Mouse (Mus musculus): Measurements from ENCODE around the gene Ccdc74a.

DNA sequence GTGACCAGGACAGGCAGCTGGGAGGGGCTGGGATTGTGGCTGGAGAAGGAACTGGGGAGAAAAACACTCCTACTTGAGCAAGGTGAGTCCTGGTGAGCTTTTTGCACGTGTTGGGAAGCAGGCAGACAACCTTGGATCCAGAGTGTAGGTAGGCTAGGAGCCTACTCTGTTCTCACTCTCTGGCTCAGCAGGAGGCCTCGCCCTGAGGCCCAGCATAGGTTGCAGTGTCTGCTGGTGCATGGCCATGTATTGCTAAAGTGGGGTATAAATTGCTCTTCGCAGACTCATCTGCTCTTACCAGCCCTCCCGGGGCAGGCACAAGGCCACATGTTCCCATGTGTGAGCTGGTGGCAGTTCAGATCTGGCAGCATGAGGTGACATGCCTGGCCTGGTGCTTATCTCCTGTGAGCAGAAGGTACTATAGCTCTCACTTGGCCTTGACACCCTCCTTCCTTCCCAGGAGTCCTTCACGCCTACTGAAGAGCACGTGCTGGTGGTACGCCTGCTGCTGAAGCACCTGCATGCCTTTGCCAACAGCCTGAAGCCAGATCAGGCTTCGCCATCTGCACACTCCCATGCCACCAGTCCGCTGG, 8.1 kb upstream of the Ccdc74a start:
- TF ChIP-seq NANOG (IDR thresholded peaks at IDR 0.05; ENCODE audit: borderline replicate concordance, low read length) (no peak), CTCF (conservative IDR thresholded peaks at IDR 0.05; ENCODE audit: low read length) (no peak)
